Mouse (Mus musculus) cerebellum, adult 8-10 months (tissue): ENCODE measurements around the gene Crlf1.
"Not testable (repeated sequence)": the region's sequence is repeated elsewhere in the genome, so short reads cannot be mapped to it uniquely, and the experiment has no call there.

Experiments
- DNase-seq: peaks from one replicate; pipeline ENCODE4 v3.0.0; 2022

Gene Crlf1

GRCm38 (mm10) chr8:70500386-70501301 lies 7.7 kb downstream of the Crlf1 start:
- DNase-seq: peak; percentile 69

- DNase-seq: peak; percentile 58
Observed at GRCm38 (mm10) chr8:70501820-70502529, 9.0 kb downstream of the Crlf1 start.

DNA sequence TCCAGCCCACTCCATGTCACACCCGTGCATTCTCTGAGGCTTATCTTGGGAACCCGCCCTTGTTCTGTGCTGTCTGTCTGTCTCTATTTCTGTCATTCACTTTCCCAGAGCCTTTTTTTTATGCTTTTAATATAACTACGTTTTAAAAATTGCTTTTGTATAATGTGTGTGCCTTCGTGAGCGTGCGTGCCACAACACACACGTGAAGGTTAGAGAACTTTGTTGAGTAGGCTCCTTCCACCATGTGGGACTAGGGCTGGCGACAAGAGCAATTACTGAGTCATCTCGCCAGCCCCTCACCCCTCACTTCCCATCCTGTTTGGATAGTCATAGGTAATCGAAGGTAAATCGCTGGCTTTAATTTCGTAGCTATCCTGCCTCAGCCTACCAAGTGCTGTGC lies 9.6 kb downstream of the Crlf1 start:
- no peak for DNase-seq

DNA sequence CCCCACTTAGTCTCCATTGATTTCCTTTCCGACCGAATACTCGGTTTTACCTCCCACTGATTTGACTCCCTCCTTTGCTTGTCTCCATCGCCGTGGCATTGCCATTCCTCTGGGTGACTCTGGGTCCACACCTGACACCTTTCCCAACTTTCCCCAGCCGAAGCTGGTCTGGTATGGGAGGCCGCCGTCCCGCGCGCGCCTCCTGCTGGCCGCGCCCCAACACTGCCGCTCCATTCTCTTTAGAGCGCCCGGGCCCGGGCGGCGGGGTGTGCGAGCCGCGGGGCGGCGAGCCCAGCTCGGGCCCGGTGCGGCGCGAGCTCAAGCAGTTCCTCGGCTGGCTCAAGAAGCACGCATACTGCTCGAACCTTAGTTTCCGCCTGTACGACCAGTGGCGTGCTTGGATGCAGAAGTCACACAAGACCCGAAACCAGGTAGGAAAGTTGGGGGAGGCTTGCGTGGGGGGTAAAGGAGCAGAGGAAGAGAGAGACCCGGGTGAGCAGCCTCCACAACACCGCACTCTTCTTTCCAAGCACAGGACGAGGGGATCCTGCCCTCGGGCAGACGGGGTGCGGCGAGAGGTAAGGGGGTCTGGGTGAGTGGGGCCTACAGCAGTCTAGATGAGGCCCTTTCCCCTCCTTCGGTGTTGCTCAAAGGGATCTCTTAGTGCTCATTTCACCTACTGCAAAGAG lies 10.2 kb downstream of the Crlf1 start:
- DNase-seq: peak; percentile 76

- DNase-seq: peak; percentile 62
Observed at GRCm38 (mm10) chr8:70504291-70504716, 11.3 kb downstream of the Crlf1 start.

- DNase-seq: peak; percentile 89
Observed at GRCm38 (mm10) chr8:70504851-70505250, 11.9 kb downstream of the Crlf1 start.

DNA sequence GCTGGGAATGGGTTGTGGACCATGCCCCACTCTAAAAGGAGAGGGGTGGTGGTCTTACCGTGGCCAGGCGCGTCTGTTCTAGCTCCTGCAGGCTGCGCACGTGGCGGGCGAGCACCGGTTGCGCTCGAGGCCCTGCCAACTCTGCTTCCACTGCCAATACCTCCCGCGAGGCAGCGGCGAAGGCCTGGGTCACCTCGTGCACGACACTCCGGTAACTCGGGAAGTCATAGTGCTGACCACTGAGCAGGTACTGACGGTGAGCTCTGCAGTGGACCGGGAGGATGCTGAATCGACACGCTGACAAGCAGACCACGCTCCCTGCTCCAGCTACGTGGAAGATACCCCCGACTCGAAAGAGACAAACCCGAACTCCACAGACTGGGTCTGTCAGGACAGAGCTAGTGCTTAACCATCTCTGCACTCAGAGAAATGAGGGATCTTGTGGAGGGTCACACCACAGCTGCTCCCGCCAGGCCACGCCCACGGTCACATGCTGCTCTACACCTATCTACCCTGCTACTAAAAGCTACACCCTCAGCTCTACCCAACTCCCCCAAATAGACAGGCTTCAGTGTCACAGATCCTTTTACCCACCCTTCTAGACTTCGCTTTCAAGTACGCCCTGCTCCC lies 12.9 kb downstream of the Crlf1 start:
- DNase-seq: no peak

- peak; percentile 94 for DNase-seq
Observed at GRCm38 (mm10) chr8:70506328-70507026, 13.5 kb downstream of the Crlf1 start, which contains the start of gene Rex1bd. Gene Rex1bd, minus strand, starts transcription at chr8:70506752.

DNA sequence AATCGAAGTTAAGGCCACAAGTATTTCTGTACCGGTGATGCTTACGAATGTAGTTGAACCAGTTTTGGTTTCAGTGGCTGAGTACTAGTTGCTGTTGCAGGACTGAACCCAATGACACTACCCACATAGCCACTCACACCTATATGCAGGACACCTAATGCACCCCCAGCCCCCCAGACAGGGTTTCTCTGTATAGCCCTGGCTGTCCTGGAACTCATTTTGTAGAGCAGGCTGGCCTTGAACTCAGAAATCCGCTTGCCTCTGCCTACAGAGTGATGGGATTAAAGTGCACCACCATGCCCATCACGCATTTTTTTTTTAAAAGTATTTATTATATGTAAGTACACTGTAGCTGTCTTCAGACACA lies 14.1 kb downstream of the Crlf1 start:
- no peak for DNase-seq

DNA sequence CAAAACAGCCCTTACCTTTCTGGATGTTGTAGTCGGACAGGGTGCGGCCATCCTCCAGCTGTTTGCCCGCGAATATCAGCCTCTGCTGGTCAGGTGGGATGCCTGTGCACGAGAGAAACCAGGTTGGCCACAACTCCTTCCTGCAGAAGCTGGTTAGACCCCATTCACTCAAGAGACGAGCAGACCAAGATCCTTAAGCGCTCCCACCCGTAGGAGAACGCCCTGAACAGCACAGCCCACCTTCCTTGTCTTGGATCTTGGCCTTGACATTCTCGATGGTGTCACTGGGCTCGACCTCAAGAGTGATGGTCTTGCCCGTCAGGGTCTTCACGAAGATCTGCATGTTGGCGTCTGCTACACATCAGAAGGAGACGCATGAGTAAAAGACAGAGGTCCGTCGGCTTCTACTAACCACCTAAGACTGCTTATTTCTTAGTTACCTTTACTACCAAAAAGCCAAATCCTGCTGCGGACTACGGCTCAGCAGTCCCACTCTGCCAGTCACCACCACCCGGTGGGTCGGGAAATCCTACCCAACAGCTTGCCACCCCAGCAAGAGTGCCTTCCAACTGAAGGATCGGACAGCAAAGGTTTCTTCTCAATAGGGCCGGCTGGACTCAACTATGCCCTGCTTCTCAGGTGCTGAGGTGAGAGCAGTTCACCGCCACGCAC lies 16.5 kb downstream of the Crlf1 start:
- no peak for DNase-seq

- DNase-seq: peak; percentile 97
Observed at GRCm38 (mm10) chr8:70510228-70510915, 17.4 kb downstream of the Crlf1 start, which contains the start of gene Uba52. Gene Uba52, minus strand, starts transcription at chr8:70510801.

DNA sequence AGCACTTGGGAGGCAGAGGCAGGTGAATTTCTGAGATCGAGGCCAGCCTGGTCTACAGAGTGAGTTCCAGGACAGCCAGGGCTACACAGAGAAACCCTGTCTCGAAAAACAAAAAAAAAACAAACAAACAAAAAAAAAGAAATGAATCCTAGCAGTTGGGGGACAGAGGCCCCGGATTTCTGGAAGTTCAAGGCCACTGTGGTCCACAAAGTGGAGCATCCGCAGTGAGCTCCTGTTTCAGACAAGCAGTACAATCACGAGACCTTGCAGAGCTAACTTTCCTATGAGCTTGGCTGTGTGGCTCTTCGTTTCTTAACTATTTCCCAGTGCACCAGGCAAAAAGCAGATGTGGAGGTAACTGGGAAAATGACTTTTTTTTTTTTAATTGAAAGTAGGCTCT lies 18.2 kb downstream of the Crlf1 start:
- DNase-seq: not testable (repeated sequence)

DNA sequence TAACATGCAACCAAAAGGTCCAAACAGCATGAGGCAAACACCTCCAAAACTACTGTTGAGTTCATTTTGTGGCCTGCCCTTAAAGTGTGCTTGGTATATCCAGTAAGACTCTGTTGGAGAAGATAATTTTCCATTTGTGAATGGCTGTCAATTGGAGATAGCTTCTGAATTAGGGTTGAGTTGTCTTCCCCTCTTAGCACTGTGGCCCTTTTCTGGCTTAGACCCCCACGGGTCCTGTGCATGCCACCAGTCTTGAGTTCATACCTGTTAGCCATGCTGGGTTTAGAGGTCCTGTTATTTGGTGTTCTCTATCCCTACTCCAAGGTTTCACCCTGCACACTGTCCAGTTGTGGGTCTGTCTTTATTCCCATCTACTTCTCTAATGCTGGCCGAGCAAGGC lies 18.8 kb downstream of the Crlf1 start:
- DNase-seq: no peak

DNA sequence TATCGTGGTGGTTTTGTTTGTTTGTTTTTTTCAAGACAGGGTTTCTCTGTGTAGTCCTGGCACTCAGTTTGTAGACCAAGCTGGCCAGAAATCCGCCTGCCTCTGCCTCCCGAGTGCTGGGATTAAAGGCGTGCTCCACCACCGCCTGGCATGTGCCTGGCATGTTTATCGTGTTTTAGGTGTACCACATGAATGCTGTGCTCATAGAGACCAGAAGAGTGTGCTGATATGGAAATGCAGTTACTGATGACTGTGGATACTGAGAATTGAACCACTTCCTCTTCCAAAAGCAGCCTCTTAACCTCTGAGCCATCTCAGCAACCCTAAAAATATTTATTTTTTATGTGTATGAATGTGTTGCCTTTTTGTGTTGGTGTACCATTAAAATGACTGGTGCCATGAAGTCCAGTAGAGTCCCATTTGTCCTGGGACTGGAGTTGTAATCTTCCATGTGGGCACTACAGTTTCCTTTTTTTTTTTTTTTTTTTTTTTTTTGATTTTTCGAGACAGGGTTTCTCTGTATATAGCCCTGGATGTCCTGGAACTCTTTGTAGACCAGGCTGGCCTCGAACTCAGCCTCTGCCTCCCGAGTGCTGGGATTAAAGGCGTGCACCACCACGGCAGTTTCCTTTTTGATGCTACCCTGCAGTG lies 19.4 kb downstream of the Crlf1 start:
- no peak for DNase-seq

DNA sequence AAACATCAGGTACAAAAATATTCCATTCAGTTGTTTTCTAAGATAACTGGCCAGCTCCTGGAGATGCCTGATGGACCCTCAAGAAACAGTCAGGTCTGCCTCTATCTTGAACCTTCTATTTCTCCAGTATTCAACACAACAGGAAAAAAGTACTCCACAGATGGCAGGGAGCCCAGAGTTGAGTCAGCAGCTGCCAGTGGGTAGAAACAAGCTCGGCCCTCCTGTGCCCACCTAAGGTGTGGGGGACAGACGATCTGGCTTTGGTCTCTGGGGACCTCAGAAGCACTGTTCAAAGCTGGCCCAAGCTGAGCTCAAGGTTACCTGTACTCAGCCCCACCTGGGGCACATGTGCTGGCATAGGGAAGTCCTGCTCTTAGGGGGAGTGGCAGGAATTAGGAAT lies 20.5 kb downstream of the Crlf1 start:
- no peak for DNase-seq

DNA sequence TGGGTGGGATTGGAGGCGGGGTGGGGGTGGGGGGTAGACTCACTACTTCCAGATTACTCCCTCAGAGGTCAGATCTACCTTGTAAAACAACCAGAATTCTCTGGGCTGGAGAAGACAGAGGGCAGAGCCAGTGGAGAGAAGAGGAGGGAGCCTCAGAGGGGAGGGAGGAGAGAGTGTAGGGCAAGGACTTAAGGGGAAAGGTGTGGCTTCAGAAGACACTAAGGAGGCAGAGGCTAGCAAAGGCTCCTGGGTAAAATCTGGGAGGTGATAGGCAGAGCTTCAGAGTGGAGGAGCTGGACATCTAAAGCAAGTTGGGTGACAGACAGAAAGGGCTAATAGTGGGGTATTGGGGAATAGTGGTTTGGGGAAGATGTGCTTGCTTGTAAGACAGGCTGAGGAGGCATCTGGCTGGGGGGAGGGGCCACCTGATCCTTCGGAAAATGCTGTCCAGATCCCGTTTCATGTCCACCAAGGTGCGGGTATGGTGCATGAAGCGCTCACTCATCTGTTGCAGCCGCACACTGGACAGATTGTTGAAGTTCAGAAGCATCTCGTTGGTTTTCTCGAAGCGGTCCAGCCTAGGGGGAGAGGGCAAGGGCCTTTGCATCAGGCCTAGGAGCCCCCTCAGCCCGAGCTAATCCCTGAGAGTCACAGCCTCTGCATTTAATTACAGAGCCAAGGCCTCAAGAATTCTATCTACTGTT lies 25.1 kb downstream of the Crlf1 start:
- no peak for DNase-seq

- DNase-seq: no peak
Observed at GRCm38 (mm10) chr8:70519043-70519442, 26.1 kb downstream of the Crlf1 start.

DNA sequence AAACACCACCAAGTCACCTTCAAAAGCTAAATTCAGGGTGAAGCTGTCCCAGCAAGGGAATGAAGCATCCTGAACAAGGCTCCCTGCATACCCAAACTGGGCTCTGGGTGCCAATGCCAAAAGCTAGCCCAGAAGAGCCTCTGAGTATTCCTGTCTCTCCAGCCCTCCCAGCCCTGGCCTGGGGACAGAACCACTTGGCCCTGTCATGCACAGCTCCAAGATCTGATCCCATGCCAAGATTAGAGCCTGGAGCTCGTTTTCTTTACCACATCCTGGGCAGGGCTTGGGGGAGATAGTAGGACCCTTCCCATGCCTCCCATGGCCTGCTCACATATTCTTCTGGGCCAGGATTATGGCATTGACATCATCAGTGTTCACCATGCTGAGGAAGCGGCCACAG lies 26.6 kb downstream of the Crlf1 start:
- no peak for DNase-seq

DNA sequence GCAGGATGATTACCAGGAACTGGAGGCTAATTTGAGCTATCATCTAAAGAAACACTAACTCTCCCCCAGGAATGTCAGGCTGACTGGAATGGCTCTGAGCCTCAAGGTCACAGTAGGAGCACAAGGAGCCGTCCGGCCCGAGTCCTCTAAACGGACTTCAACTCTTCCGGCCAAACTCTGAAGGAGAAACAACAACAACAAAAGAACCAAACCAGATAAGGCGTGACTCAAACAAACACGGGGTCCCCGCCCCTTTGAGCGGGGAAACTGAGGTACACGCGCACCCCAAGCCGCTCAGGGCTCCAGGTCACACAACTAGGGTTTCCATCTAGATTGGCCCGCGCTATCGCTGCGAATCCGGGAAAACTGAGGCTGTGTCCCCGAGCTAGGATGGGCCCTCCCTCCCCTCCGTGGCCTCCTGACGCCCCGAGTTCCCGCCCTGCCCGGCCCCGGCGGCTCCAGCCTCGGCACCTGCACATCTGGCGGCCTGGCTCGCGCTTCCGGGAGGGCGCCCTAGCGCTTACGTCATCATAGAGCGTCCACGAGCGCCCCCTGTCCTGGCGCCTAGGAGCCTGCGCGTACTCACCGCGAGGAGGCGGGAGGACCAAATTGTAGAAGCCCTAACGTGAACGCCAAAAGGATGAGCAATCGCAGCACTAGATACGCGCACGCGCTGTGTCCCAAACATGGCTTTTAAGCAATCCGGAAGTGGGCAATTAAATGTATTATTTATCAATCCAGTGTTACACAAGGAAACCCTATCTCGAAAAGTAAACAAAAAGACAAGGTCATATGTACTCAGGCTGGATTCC lies 29.8 kb downstream of the Crlf1 start:
- DNase-seq: peak; percentile 94
